Mouse (Mus musculus) heart, adult 2 months (tissue): ENCODE measurements around the gene Dlx3. TPM values are rescaled to one million over a fixed set of nuclear protein-coding genes. Genes with fewer than 3 reads are reported as not detected.

Experiments used
- DNase-seq, 2 experiments: peaks; one replicate each; pipeline ENCODE4 v3.0.0; 2021
- H3K27ac ChIP-seq: fragments of 200-600 bp; 2 replicates; pipeline ENCODE4 v1.8.1; 2022
- H3K27me3 ChIP-seq: fragments of 200-500 bp; 2 replicates; pipeline ENCODE4 v1.6.1; 2012; ENCODE audit warnings: mild to moderate bottlenecking, low read length, inconsistent platforms, mixed read lengths; ENCODE audit not compliant: control insufficient read depth, insufficient read depth
- H3K36me3 ChIP-seq: fragments of 200-500 bp; 2 replicates; pipeline ENCODE4 v1.6.1; 2012; ENCODE audit warnings: low read length, inconsistent platforms; ENCODE audit not compliant: control insufficient read depth, insufficient read depth
- H3K4me1 ChIP-seq: fragments of 200-500 bp; 2 replicates; pipeline ENCODE4 v1.6.1; 2011; ENCODE audit warnings: low read length; ENCODE audit not compliant: control insufficient read depth, insufficient read depth
- H3K4me3 ChIP-seq: fragments of 200-600 bp; 2 replicates; pipeline ENCODE4 v1.8.1; 2022
- H3K79me2 ChIP-seq: fragments of 200-500 bp; replicated peaks from 2 replicates; pipeline ENCODE4 v1.6.1; 2012; ENCODE audit warnings: mild to moderate bottlenecking, inconsistent platforms, low read length, moderate library complexity, mixed read lengths; ENCODE audit not compliant: control insufficient read depth, insufficient read depth
- H3K9ac ChIP-seq: fragments of 200-500 bp; 2 replicates; pipeline ENCODE4 v1.6.1; 2012; ENCODE audit warnings: low read depth, mild to moderate bottlenecking, control low read depth, inconsistent platforms, low read length, mixed read lengths
- CTCF ChIP-seq: fragments of 200-600 bp; IDR thresholded peaks from 2 replicates; pipeline ENCODE4 v1.8.1; 2022; ENCODE audit warnings: antibody characterized with exemption, mild to moderate bottlenecking, moderate library complexity
- EP300 ChIP-seq: fragments of 200-500 bp; IDR thresholded peaks from 2 replicates; pipeline ENCODE4 v1.6.1; 2011; ENCODE audit warnings: low read depth, low read length, control low read depth; ENCODE audit not compliant: insufficient read depth
- POLR2A ChIP-seq: fragments of 200-500 bp; IDR thresholded peaks from 2 replicates; pipeline ENCODE4 v1.6.1; 2011; ENCODE audit warnings: mild to moderate bottlenecking, low read depth, low read length, control low read depth; ENCODE audit not compliant: insufficient read depth
- WGBS: fragments of 180-500 bp; shearing (Covaris S2); methylation state at CpG from one replicate; pipeline ENCODE4 v1.1.7; 2018; 5-methylcytosine and 5-hydroxymethylcytosine counted together
- intact Hi-C: fragments of 180-260 bp; cut with DNase I; formaldehyde crosslinking; loops from one replicate; pipeline ENCODE4 v1.15.1; 2025
- polyA plus RNA-seq: library from polyadenylated mRNA; depleted of rRNA; stranded (reverse); fragments of >200 nt; gene quantifications from 2 replicates; pipeline ENCODE4 v1.2.3, GENCODE M21; 2012
- total RNA-seq, 2 experiments: library from RNA; stranded (reverse); gene quantifications; 2 replicates each; pipeline ENCODE4 v1.2.3; 2021

The Dlx3 gene
- total and polyA plus RNA-seq, 3 experiments: not detected

DNA sequence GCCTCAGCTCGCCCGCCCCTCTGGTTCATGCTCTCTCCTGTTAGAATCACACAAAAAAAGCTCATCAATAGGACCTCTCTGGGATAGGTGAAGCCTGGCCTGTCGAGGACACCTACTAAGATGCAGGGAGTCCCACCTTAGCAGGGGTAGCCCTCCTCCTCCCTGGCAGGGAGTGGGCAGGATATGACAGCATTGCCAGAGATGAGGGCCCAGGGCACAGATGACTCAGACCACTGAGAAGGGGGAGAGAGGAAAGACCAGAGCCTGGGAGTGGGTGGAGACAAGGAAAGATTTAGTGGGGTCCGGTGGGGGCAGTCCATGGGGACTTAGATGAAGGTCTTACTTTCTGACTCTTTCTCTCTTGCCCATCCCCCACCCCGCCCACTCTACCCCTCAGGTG, 33.7 kb upstream of the Dlx3 start:
- no peak overlapping the region for H3K27ac ChIP-seq
- WGBS: 71% methylated on average over 5 of the region's 5 CpGs
- H3K9ac ChIP-seq: no peak overlapping the region
- no peak for DNase-seq
- TF ChIP-seq CTCF (no peak), EP300 (no peak), POLR2A (no peak)
- no peaks in the 10 kb centered on the region for H3K79me2 ChIP-seq
- H3K36me3 ChIP-seq: no peaks in the 10 kb centered on the region
- peaks cover 9% of the 10 kb centered on the region for H3K4me1 ChIP-seq
- no peaks in the 10 kb centered on the region for H3K27me3 ChIP-seq
- intact Hi-C loops: no loop called here
- no peak overlapping the region for H3K4me3 ChIP-seq

DNA sequence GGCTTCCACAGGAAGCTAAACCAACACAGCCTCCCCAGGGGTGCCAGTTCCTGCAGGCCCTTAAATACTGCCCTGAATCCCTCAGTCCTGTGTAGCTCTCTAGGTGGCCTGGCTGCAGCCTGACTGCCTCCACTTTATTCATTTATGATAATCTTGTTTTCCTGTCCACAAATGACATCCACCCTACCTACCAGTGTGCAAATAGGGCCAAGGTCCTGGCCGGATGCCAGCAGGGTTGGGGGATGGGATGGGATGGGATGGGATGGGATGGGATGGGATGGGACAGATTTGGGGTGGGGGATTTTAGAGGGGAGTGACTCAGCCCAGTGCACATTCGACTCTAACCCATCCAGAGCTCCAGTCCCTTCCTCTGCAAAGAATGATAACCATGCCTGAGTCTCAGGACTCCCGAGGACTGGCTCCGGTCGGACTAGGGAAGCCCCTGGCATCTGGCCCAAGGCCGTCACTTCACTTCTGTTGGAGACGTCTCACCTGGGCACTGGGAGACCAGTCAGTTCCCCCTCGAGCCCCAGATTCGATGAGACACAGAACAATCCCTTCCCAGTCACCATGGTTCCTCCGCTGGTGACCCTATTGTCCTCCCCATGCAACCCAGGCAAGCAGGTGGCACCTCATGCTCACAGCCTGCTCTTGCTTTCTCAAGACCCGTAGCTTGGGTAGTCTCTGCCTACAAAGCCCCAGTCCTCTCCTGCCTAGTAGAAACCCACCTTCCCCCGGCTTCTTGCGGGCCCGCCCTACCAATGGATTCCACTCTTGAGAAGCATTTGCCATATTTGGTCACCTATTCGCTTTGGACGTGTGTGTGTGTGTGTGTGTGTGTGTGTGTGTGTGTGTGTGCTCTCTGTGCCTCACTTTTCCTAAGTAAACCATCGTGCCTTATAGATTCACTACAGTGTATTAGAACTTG, 32.4 kb upstream of the Dlx3 start:
- Histone ChIP-seq H3K36me3 (no peaks in the 10 kb centered on the region), H3K27ac (no peak overlapping the region), H3K79me2 (no peaks in the 10 kb centered on the region), H3K9ac (no peak overlapping the region), H3K4me3 (no peak overlapping the region), H3K4me1 (peaks cover 9% of the 10 kb centered on the region), H3K27me3 (no peaks in the 10 kb centered on the region)
- WGBS: 57% methylated on average over 17 of the region's 17 CpGs
- DNase-seq: no peak
- intact Hi-C loops: loop anchor here (2.0 kb wide), 1 partner anchor 17 kb away; no protein-coding TSS in a partner anchor
- no peak for TF ChIP-seq EP300

DNA sequence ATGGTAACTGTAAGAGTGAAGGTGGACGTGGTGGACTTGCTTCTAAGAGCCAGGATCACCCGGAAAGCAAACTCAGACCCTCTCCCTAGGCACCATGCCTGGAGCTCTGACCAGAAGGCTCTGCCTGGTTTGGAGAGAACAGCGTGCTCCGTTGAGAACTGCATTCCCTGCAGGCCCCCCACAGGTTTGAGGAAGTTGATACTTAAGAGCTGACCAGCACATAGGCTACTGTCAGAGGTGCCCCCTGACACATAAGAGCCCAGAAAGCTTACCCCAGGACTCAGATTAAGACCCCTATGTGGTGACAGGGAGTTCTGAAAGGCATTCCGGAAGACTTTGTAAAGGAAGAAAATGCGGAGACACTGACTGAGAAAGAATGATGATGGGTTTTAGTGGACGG, 31.6 kb upstream of the Dlx3 start:
- intact Hi-C loops: loop anchor here (2.0 kb wide), 1 partner anchor 17 kb away; no protein-coding TSS in a partner anchor
- TF ChIP-seq POLR2A (no peak), EP300 (no peak), CTCF (no peak)
- no peaks in the 10 kb centered on the region for H3K79me2 ChIP-seq
- no peak overlapping the region for H3K9ac ChIP-seq
- H3K27ac ChIP-seq: peak overlapping the region; percentile 49
- no peaks in the 10 kb centered on the region for H3K36me3 ChIP-seq
- H3K4me1 ChIP-seq: peaks cover 9% of the 10 kb centered on the region
- H3K4me3 ChIP-seq: no peak overlapping the region
- no peak for DNase-seq
- 65% methylated on average over 7 of the region's 7 CpGs for WGBS
- H3K27me3 ChIP-seq: no peaks in the 10 kb centered on the region

DNA sequence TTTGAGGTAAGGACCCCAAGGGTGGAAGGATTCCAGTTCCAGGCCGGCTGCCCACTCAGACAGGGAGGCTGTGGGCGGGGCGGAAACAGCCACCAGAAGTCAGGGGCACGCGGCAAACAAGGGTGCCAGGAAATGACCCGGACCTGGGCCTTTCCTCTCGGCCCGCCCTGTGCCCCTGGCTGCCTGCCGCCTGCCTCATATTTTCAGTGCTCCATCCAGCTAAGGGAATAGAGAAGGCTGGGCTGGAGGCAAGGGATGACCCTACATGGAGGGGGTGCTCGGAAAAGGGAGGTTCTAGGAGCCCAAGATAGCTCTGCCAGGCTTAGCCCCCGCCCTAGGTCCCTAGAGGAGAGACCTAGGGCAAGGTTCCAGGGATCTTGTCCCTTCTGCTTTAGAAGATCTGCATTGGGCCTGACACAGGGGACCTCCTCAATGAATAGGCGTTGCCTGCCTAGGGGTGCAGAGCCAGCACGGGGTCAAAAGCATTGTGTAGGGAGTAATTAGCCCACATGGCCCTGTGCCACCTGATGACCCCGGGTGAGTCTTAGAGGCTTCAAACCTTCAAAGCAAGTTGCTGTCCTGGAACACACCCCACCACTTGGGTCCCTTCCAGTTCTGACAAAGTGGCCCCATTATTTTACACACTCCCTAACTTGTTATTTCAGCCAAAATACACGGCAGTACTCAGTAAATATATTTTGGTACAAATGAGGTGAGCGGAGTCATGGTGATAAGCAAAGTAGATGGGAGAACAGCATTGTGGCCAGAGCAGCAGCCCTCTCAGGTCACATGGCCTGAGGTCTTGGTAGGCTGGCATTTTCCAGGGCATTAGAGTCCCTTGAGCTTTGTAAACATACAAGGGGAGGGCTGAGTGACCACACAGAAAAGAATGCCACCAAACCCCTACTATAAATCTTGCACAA, 30.8 kb upstream of the Dlx3 start:
- peaks cover 9% of the 10 kb centered on the region for H3K4me1 ChIP-seq
- peak; percentile 72 to 80 for DNase-seq
- peak overlapping the region; percentile 49 for H3K27ac ChIP-seq
- no peaks in the 10 kb centered on the region for H3K79me2 ChIP-seq
- H3K4me3 ChIP-seq: no peak overlapping the region
- peak; percentile 30; the same call in 1 of the 2 replicates for TF ChIP-seq EP300
- TF ChIP-seq CTCF: no peak
- H3K36me3 ChIP-seq: no peaks in the 10 kb centered on the region
- no peak overlapping the region for H3K9ac ChIP-seq
- intact Hi-C loops: loop anchor here (2.0 kb wide), 1 partner anchor 16 kb away; no protein-coding TSS in a partner anchor
- 40% methylated on average over 16 of the region's 16 CpGs for WGBS
- no peaks in the 10 kb centered on the region for H3K27me3 ChIP-seq

DNA sequence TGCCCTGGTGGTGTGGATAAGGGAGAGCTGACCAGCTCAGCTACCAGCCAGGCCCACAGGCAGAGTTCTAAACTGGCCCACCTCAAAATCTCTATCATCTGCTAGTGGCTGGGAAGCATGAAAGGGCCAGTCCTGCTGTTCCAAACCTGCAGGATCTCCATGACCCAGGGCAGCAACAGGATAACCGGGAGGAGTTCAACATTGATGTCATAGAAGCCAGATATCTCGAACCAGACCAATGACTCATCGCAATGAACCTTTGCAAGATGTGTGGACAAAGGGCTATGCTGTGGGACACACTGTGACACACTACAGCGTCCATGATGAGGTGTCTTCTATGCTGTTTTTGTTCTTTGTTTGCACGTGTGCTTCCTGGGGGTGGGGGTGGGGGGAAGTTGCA, 26.8 kb upstream of the Dlx3 start:
- no peak overlapping the region for H3K4me3 ChIP-seq
- DNase-seq: no peak
- H3K4me1 ChIP-seq: peaks cover 8% of the 10 kb centered on the region; the same call in 1 of the 2 replicates
- H3K79me2 ChIP-seq: no peaks in the 10 kb centered on the region
- no peaks in the 10 kb centered on the region for H3K36me3 ChIP-seq
- H3K27ac ChIP-seq: no peak overlapping the region
- no peaks in the 10 kb centered on the region for H3K27me3 ChIP-seq
- intact Hi-C loops: no loop called here
- WGBS: 33% methylated on average over 5 of the region's 5 CpGs
- H3K9ac ChIP-seq: no peak overlapping the region
- TF ChIP-seq CTCF: no peak
- no peak for TF ChIP-seq EP300
- TF ChIP-seq POLR2A: no peak
